In the genomic region with DNA sequence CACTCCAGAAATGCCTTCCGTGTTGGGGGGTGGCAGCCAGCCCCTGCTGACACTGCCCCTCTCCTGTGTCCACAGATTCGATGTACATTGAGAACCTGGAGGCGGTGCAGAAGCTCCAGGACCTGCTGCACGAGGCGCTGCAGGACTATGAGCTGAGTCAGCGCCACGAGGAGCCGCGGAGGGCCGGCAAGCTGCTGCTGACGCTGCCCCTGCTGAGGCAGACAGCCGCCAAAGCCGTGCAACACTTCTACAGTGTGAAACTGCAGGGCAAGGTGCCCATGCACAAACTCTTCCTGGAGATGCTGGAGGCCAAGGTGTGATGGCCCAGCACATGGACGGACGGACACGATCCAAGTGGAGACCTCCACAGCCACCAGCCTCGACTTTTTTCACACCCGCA, we compare ENCODE assay signal across 10 mouse cellular contexts.
A peak's percentile ranks its signal among the peaks of the same experiment; 100 is the strongest.
DNase-seq lines count a peak whose midpoint lies in the region; ATAC-seq lines count a peak whose summit lies in the region.
"Had no signal": no experiment of that assay in that cellular context is flagged by ENCODE, and none has a peak within 500 bp of the region (broad histone marks: within the 10 kb centered on the region; RNA-seq: fewer than 3 reads in every experiment).

No protein-coding gene starts in this region.

- no peaks in the 10 kb centered on the region for H3K9me3 ChIP-seq in kidney, embryonic 14.5 days (ENCODE audit: control insufficient read depth, low read length)
- no peaks in the 10 kb centered on the region for H3K9me3 ChIP-seq in kidney, embryonic 15.5 days (replicated peaks)
- H3K9me3 ChIP-seq: neural tube, embryonic 12.5 days had no signal

- H3K4me1 ChIP-seq in kidney, embryonic 14.5 days (ENCODE audit: control insufficient read depth, insufficient read depth, low read length): no peaks in the 10 kb centered on the region
- H3K4me1 ChIP-seq in kidney, embryonic 15.5 days: peaks cover 13% of the 10 kb centered on the region

- WGBS in kidney, embryonic 14.5 days: 19% methylated on average over 18 of the region's 18 CpGs
- 21% methylated on average over 18 of the region's 18 CpGs for WGBS in kidney, embryonic 15.5 days

- no peaks in the 10 kb centered on the region for H3K36me3 ChIP-seq in kidney, embryonic 14.5 days (ENCODE audit: control insufficient read depth, insufficient read depth, low read length)
- no peaks in the 10 kb centered on the region for H3K36me3 ChIP-seq in kidney, embryonic 15.5 days
- H3K36me3 ChIP-seq: embryonic facial prominence, embryonic 13.5 days; neural tube, embryonic 12.5 days had no signal

- H3K27ac ChIP-seq in kidney, embryonic 14.5 days (ENCODE audit: low read depth, low read length): no peak overlapping the region
- H3K27ac ChIP-seq in kidney, embryonic 15.5 days: no peak overlapping the region
- H3K27ac ChIP-seq: embryonic facial prominence, embryonic 13.5 days; neural tube, embryonic 12.5 days had no signal

- no peak overlapping the region for H3K4me2 ChIP-seq in kidney, embryonic 14.5 days (replicated peaks; ENCODE audit: low read depth, low read length)
- H3K4me2 ChIP-seq in kidney, embryonic 15.5 days: no peak overlapping the region
- H3K4me2 ChIP-seq: embryonic facial prominence, embryonic 13.5 days; neural tube, embryonic 12.5 days had no signal

- ATAC-seq in kidney, embryonic 14.5 days (ENCODE audit: low FRiP score, low TSS enrichment): no peak
- ATAC-seq in kidney, embryonic 15.5 days (replicated peaks; ENCODE audit: low FRiP score): no peak
- no peak for ATAC-seq in activated CD4-positive, CD25-positive, alpha-beta regulatory T cell, adult 4 months

- H3K9ac ChIP-seq in kidney, embryonic 14.5 days (ENCODE audit: low read depth, low read length): no peak overlapping the region
- H3K9ac ChIP-seq in kidney, embryonic 15.5 days: no peak overlapping the region
- H3K9ac ChIP-seq: embryonic facial prominence, embryonic 13.5 days; neural tube, embryonic 12.5 days had no signal

- H3K4me3 ChIP-seq in kidney, embryonic 14.5 days (ENCODE audit: low read length): no peak overlapping the region
- no peak overlapping the region for H3K4me3 ChIP-seq in kidney, embryonic 15.5 days (replicated peaks)
- H3K4me3 ChIP-seq: embryonic facial prominence, embryonic 13.5 days; neural tube, embryonic 12.5 days had no signal

- H3K27me3 ChIP-seq in kidney, embryonic 14.5 days (ENCODE audit: control insufficient read depth, insufficient read depth, low read length): peaks cover 8% of the 10 kb centered on the region; the same call in 1 of the 2 replicates
- peaks cover 21% of the 10 kb centered on the region for H3K27me3 ChIP-seq in kidney, embryonic 15.5 days

- DNase-seq in kidney, postnatal 10 days: peak; percentile 23
- peak; percentile 20 to 33 for DNase-seq in cerebellum, postnatal 36 days
- peak; percentile 27 to 46 for DNase-seq in layer of hippocampus, postnatal 10 days (ENCODE audit: low spot score in 2 of 2)
- peak; percentile 51 to 64 for DNase-seq in right cerebral cortex, adult 2 months (ENCODE audit: low spot score in 2 of 2)
- DNase-seq in thymus, postnatal 25 days: no peak
